Mouse (Mus musculus) lung, postnatal 0 days (tissue): Measurements from ENCODE around the gene Trcg1.

Source experiments
- CTCF ChIP-seq: IDR thresholded peaks from 2 replicates; pipeline ENCODE4 v1.5.1; 2016; ENCODE audit warnings: antibody characterized with exemption, mild to moderate bottlenecking
- EP300 ChIP-seq: IDR thresholded peaks from 2 replicates; pipeline ENCODE4 v1.6.1; 2016; ENCODE audit warnings: antibody characterized with exemption, mild to moderate bottlenecking, control low read depth

- TF ChIP-seq CTCF (no peak), EP300 (no peak)
Measured at GRCm38 (mm10) chr9:57295666-57296065, 59.3 kb downstream of the Trcg1 start.
